Mouse (Mus musculus) MEL (cell line): ENCODE data around the gene 9930021J03Rik.

Experiments used
- CTCF ChIP-seq, 3 experiments: IDR thresholded peaks in 2 of 3; conservative IDR thresholded peaks in 1 of 3; 2 replicates each; pipeline ENCODE4 v1.5.1; 2011 to 2012; ENCODE audit warnings: low read length in 3 of 3, low read depth in 2 of 3, mild to moderate bottlenecking in 2 of 3, improper control_type of control experiment in 1 of 3, inconsistent platforms in 1 of 3, mixed read lengths in 1 of 3, moderate library complexity in 1 of 3; ENCODE audit not compliant: control insufficient read depth in 1 of 3, insufficient read depth in 1 of 3, poor library complexity in 1 of 3, severe bottlenecking in 1 of 3
- EP300 ChIP-seq, 2 experiments: IDR thresholded peaks; 2 replicates each; pipeline ENCODE4 v1.6.1; 2011; ENCODE audit warnings: improper control_type of control experiment in 2 of 2, low read length in 2 of 2, low read depth in 1 of 2, mild to moderate bottlenecking in 1 of 2
- GABPA ChIP-seq: IDR thresholded peaks from 2 replicates; pipeline ENCODE4 v1.6.1; 2012; ENCODE audit warnings: low read depth, mild to moderate bottlenecking, inconsistent platforms, low read length, improper control_type of control experiment, moderate library complexity
- MAZ ChIP-seq: IDR thresholded peaks from 2 replicates; pipeline ENCODE4 v1.6.1; 2012; ENCODE audit warnings: low read depth, mild to moderate bottlenecking, inconsistent platforms, low read length, improper control_type of control experiment
- MXI1 ChIP-seq: IDR thresholded peaks from 2 replicates; pipeline ENCODE4 v1.6.1; 2011; ENCODE audit warnings: mild to moderate bottlenecking, low read depth, low read length, improper control_type of control experiment
- MYB ChIP-seq: IDR thresholded peaks from 2 replicates; pipeline ENCODE4 v1.6.1; 2011; ENCODE audit warnings: mild to moderate bottlenecking, low read depth, low read length, improper control_type of control experiment
- POLR2A ChIP-seq, 2 experiments: IDR thresholded peaks; 2 replicates each; pipeline ENCODE4 v1.6.1; 2011 to 2012; ENCODE audit warnings: low read length in 2 of 2, mild to moderate bottlenecking in 2 of 2, control low read depth in 1 of 2, improper control_type of control experiment in 1 of 2, low read depth in 1 of 2, moderate library complexity in 1 of 2; ENCODE audit not compliant: control insufficient read depth in 1 of 2, insufficient read depth in 1 of 2, poor library complexity in 1 of 2
- POLR2AphosphoS5 ChIP-seq: IDR thresholded peaks from 2 replicates; pipeline ENCODE4 v1.6.1; 2012; ENCODE audit warnings: low read depth, borderline replicate concordance, mild to moderate bottlenecking, inconsistent platforms, low read length, moderate library complexity, mixed read lengths
- SMC3 ChIP-seq: IDR thresholded peaks from 2 replicates; pipeline ENCODE4 v1.6.1; 2011; ENCODE audit warnings: low read depth, low read length, improper control_type of control experiment
- TAL1 ChIP-seq: IDR thresholded peaks from 2 replicates; pipeline ENCODE4 v1.6.1; 2012; ENCODE audit warnings: mild to moderate bottlenecking, inconsistent platforms, low read length, moderate library complexity, mixed read lengths
- ZC3H11A ChIP-seq: IDR thresholded peaks from 2 replicates; pipeline ENCODE4 v1.6.1; 2012; ENCODE audit warnings: low read depth, mild to moderate bottlenecking, inconsistent platforms, low read length, improper control_type of control experiment
- ZKSCAN1 ChIP-seq: IDR thresholded peaks from 2 replicates; pipeline ENCODE4 v1.6.1; 2012; ENCODE audit warnings: low read depth, mild to moderate bottlenecking, inconsistent platforms, low read length, improper control_type of control experiment, moderate library complexity

DNA sequence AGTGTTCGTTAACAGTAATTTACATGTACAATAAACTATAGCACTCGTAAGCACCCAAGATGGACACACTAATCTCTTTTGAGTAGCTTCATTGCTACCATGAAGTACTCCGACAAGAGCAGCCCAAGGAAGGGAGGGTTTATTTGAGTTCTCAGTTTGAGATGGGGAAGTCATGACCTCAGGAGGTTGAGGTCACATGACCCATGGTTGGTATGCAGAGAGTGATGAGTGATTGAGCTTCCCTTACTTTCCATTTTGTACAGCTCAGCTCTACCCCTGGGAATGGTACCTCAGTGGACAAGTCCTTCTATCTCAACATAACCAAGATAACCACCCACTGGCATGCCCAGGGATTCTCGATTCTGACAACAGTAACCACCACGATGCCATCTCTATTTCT, 22.8 kb upstream of the 9930021J03Rik start:
- TF ChIP-seq POLR2AphosphoS5 (no peak), EP300 (IDR thresholded peaks at IDR 0.05; ENCODE audit: low read depth in 1 of 2, low read length in 2 of 2) (no peak), CTCF (IDR thresholded peaks at IDR 0.05 in 2 of 3, conservative IDR thresholded peaks at IDR 0.05 in 1 of 3; ENCODE audit: control insufficient read depth in 1 of 3, insufficient read depth in 1 of 3, low read depth in 2 of 3, low read length in 3 of 3, poor library complexity in 1 of 3, severe bottlenecking in 1 of 3) (no peak), TAL1 (no peak), POLR2A (IDR thresholded peaks at IDR 0.05; ENCODE audit: control insufficient read depth in 1 of 2, insufficient read depth in 1 of 2, low read depth in 1 of 2, low read length in 2 of 2, poor library complexity in 1 of 2) (no peak), SMC3 (0 out of 2 replicates have a peak, but pooled peaks have one; percentile 8), MXI1 (no peak), MAZ (no peak), ZC3H11A (no peak), GABPA (no peak), ZKSCAN1 (no peak), MYB (no peak)
